Mouse (Mus musculus) retina, postnatal 7 days (tissue): ENCODE measurements around the gene Dnm3.

Experiments
- DNase-seq: peaks from one replicate; pipeline ENCODE4 v3.0.0-alpha.2; 2012; ENCODE audit warnings: low read depth, low spot score

Dnm3 gene

GRCm38 (mm10) chr1:162076581-162077001 lies 401.2 kb downstream of the Dnm3 start:
- DNase-seq = no peak

- no peak for DNase-seq
Observed at GRCm38 (mm10) chr1:162075831-162076230, 402.0 kb downstream of the Dnm3 start.

- no peak for DNase-seq
Observed at GRCm38 (mm10) chr1:162075416-162075815, 402.4 kb downstream of the Dnm3 start.

- no peak for DNase-seq
Observed at GRCm38 (mm10) chr1:162074626-162075410, 403.0 kb downstream of the Dnm3 start.

- DNase-seq = no peak
Observed at GRCm38 (mm10) chr1:162072917-162073578, 404.8 kb downstream of the Dnm3 start.

- DNase-seq = no peak
Observed at GRCm38 (mm10) chr1:162053608-162054007, 424.2 kb downstream of the Dnm3 start.

- DNase-seq = no peak
Observed at GRCm38 (mm10) chr1:162053186-162053585, 424.6 kb downstream of the Dnm3 start.

- no peak for DNase-seq
Observed at GRCm38 (mm10) chr1:162052755-162053154, 425.1 kb downstream of the Dnm3 start.

GRCm38 (mm10) chr1:162052138-162052537 lies 425.7 kb downstream of the Dnm3 start:
- no peak for DNase-seq

- no peak for DNase-seq
Observed at GRCm38 (mm10) chr1:162051710-162052109, 426.1 kb downstream of the Dnm3 start.

- DNase-seq = no peak
Observed at GRCm38 (mm10) chr1:162047673-162048072, 430.2 kb downstream of the Dnm3 start.

- no peak for DNase-seq
Observed at GRCm38 (mm10) chr1:162043788-162044717, 433.8 kb downstream of the Dnm3 start.

- DNase-seq = no peak
Observed at GRCm38 (mm10) chr1:162043216-162043615, 434.6 kb downstream of the Dnm3 start.

- DNase-seq = no peak
Observed at GRCm38 (mm10) chr1:162042384-162042783, 435.4 kb downstream of the Dnm3 start.

- no peak for DNase-seq
Observed at GRCm38 (mm10) chr1:162040490-162041274, 437.2 kb downstream of the Dnm3 start.

- no peak for DNase-seq
Observed at GRCm38 (mm10) chr1:162039808-162040207, 438.0 kb downstream of the Dnm3 start.

GRCm38 (mm10) chr1:162039011-162039595 lies 438.7 kb downstream of the Dnm3 start:
- no peak for DNase-seq

GRCm38 (mm10) chr1:162038431-162038830 lies 439.4 kb downstream of the Dnm3 start:
- no peak for DNase-seq

GRCm38 (mm10) chr1:162037968-162038421 lies 439.8 kb downstream of the Dnm3 start:
- no peak for DNase-seq

- DNase-seq = no peak
Observed at GRCm38 (mm10) chr1:162037185-162037765, 440.6 kb downstream of the Dnm3 start.
